Mouse (Mus musculus) forebrain, embryonic 10.5 days (tissue): ENCODE measurements at regions not wholly inside any gene's neighbourhood (a gene's known extent, or its start where the extent isn't known, plus 50 kb on each side); places are given as distances from the start of the nearest gene placed in this dataset.

ENCODE experiments used
- DNase-seq: peaks from one replicate; pipeline ENCODE4 v3.0.0-alpha.2; 2017; ENCODE audit warnings: low spot score; ENCODE audit errors: extremely low spot score
- H3K27ac ChIP-seq: fragments of 300-500 bp; sonication (generic); 2 replicates; pipeline ENCODE4 v1.5.1; 2016; ENCODE audit warnings: mild to moderate bottlenecking
- H3K27me3 ChIP-seq: fragments of 300-500 bp; sonication (generic); 2 replicates; pipeline ENCODE4 v1.6.1; 2016; ENCODE audit warnings: mild to moderate bottlenecking; ENCODE audit not compliant: poor library complexity, severe bottlenecking
- H3K36me3 ChIP-seq: fragments of 300-500 bp; sonication (generic); replicated peaks from 2 replicates; pipeline ENCODE4 v1.6.1; 2016; ENCODE audit warnings: mild to moderate bottlenecking, moderate library complexity
- H3K4me1 ChIP-seq: fragments of 300-500 bp; sonication (generic); 2 replicates; pipeline ENCODE4 v1.6.1; 2016
- H3K4me3 ChIP-seq: fragments of 300-500 bp; sonication (generic); 2 replicates; pipeline ENCODE4 v1.5.1; 2016; ENCODE audit warnings: mild to moderate bottlenecking, moderate library complexity
- H3K9me3 ChIP-seq: fragments of 300-500 bp; sonication (generic); 2 replicates; pipeline ENCODE4 v1.6.1; 2016; ENCODE audit warnings: mild to moderate bottlenecking, moderate library complexity
- WGBS: fragments of 180-500 bp; shearing (Covaris S2); methylation state at CpG from one replicate; pipeline ENCODE4 v1.1.7; 2016; 5-methylcytosine and 5-hydroxymethylcytosine counted together

- Histone ChIP-seq H3K9me3 (peaks cover 43% of the 10 kb centered on the region), H3K4me3 (no peak overlapping the region), H3K36me3 (no peaks in the 10 kb centered on the region), H3K27me3 (no peaks in the 10 kb centered on the region), H3K4me1 (no peaks in the 10 kb centered on the region), H3K27ac (no peak overlapping the region)
- no peak for DNase-seq
- WGBS, result 89% methylated on average over 11 of the region's 11 CpGs
Measured at GRCm38 (mm10) chr1:34930571-34930970, 80.8 kb downstream of the Plekhb2 start.

DNA sequence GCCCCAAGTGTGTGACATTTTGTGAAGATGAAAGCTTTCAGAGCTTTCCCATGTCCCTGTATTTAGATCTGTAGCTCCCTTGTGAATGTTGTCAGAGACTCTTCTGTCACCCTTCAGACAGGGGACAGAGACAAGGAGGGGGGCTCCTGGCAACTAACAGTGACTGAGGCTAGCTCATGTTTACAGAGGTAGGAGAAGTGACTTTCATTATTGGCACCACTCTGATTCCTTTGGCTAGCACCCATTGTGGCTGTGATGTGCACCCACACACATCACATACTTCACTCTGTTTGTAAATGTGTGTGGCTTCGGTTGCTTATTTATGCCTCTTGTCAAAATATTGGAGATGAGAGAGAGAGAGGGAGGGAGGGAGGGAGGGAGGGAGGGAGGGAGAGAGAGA, 93.4 kb downstream of the Plekhb2 start:
- 100% methylated on average over 1 of the region's 1 CpGs for WGBS
- no peaks in the 10 kb centered on the region for H3K36me3 ChIP-seq
- no peaks in the 10 kb centered on the region for H3K9me3 ChIP-seq
- no peak overlapping the region for H3K27ac ChIP-seq
- H3K27me3 ChIP-seq, result no peaks in the 10 kb centered on the region
- DNase-seq, result no peak
- H3K4me3 ChIP-seq, result no peak overlapping the region
- no peaks in the 10 kb centered on the region for H3K4me1 ChIP-seq

GRCm38 (mm10) chr1:34961633-34962507, 112.1 kb downstream of the Plekhb2 start:
- Histone ChIP-seq H3K36me3 (no peaks in the 10 kb centered on the region), H3K9me3 (no peaks in the 10 kb centered on the region), H3K27me3 (no peaks in the 10 kb centered on the region), H3K4me1 (no peaks in the 10 kb centered on the region), H3K27ac (no peak overlapping the region), H3K4me3 (no peak overlapping the region)
- no peak for DNase-seq
- WGBS, result 86% methylated on average over 19 of the region's 19 CpGs

GRCm38 (mm10) chr1:34962508-34962885, 112.7 kb downstream of the Plekhb2 start:
- Histone ChIP-seq H3K4me3 (no peak overlapping the region), H3K36me3 (no peaks in the 10 kb centered on the region), H3K4me1 (no peaks in the 10 kb centered on the region), H3K27ac (no peak overlapping the region), H3K27me3 (no peaks in the 10 kb centered on the region), H3K9me3 (no peaks in the 10 kb centered on the region)
- DNase-seq, result no peak
- WGBS, result 81% methylated on average over 6 of the region's 6 CpGs

GRCm38 (mm10) chr1:34974801-34975200, 125.0 kb downstream of the Plekhb2 start:
- no peak for DNase-seq
- no peak overlapping the region for H3K4me3 ChIP-seq
- WGBS, result 86% methylated on average over 6 of the region's 6 CpGs
- H3K27me3 ChIP-seq, result no peaks in the 10 kb centered on the region
- H3K27ac ChIP-seq, result no peak overlapping the region
- no peaks in the 10 kb centered on the region for H3K4me1 ChIP-seq
- H3K9me3 ChIP-seq, result peaks cover 16% of the 10 kb centered on the region
- H3K36me3 ChIP-seq, result no peaks in the 10 kb centered on the region

- WGBS, result 91% methylated on average over 10 of the region's 10 CpGs
- Histone ChIP-seq H3K4me1 (no peaks in the 10 kb centered on the region), H3K9me3 (peaks cover 16% of the 10 kb centered on the region), H3K36me3 (no peaks in the 10 kb centered on the region), H3K27me3 (no peaks in the 10 kb centered on the region), H3K27ac (no peak overlapping the region), H3K4me3 (no peak overlapping the region)
- no peak for DNase-seq
Measured at GRCm38 (mm10) chr1:34978156-34978555, 128.4 kb downstream of the Plekhb2 start.

- 81% methylated on average over 3 of the region's 3 CpGs for WGBS
- Histone ChIP-seq H3K4me1 (no peaks in the 10 kb centered on the region), H3K4me3 (no peak overlapping the region), H3K27me3 (no peaks in the 10 kb centered on the region), H3K27ac (no peak overlapping the region), H3K36me3 (no peaks in the 10 kb centered on the region), H3K9me3 (peaks cover 16% of the 10 kb centered on the region)
- DNase-seq, result no peak
Measured at GRCm38 (mm10) chr1:34979350-34979749, 129.6 kb downstream of the Plekhb2 start.

GRCm38 (mm10) chr1:34981934-34982333, 132.2 kb downstream of the Plekhb2 start:
- 92% methylated on average over 2 of the region's 2 CpGs for WGBS
- H3K4me3 ChIP-seq, result no peak overlapping the region

DNA sequence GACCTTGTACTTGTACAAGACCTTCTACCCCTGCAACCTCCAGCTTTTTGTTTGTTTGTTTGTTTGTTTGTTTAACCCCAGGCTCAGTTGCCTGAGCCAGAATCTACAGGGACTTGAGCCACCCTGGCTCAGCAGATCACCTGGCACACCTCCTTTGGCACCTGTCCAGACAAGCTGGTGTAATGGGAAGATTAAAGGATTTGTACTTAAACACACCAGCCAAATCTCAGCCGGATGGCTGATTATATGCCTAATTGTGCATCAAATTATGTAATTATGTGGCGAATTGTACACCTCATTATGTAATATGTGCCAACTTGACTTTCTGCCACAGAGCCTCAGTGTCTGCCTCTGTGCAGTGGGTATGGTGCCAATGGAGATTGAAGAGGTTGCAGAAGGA, 133.2 kb downstream of the Plekhb2 start:
- H3K9me3 ChIP-seq, result peaks cover 14% of the 10 kb centered on the region
- H3K36me3 ChIP-seq, result no peaks in the 10 kb centered on the region
- no peak overlapping the region for H3K4me3 ChIP-seq
- no peak for DNase-seq
- 80% methylated on average over 2 of the region's 2 CpGs for WGBS
- no peak overlapping the region for H3K27ac ChIP-seq
- no peaks in the 10 kb centered on the region for H3K4me1 ChIP-seq
- no peaks in the 10 kb centered on the region for H3K27me3 ChIP-seq

More at GRCm38 (mm10) chr1:34981934-34982333, 132.2 kb downstream of the Plekhb2 start:
- Histone ChIP-seq H3K27ac (no peak overlapping the region), H3K27me3 (no peaks in the 10 kb centered on the region), H3K4me1 (no peaks in the 10 kb centered on the region), H3K9me3 (peaks cover 16% of the 10 kb centered on the region), H3K36me3 (no peaks in the 10 kb centered on the region)
- no peak for DNase-seq

DNA sequence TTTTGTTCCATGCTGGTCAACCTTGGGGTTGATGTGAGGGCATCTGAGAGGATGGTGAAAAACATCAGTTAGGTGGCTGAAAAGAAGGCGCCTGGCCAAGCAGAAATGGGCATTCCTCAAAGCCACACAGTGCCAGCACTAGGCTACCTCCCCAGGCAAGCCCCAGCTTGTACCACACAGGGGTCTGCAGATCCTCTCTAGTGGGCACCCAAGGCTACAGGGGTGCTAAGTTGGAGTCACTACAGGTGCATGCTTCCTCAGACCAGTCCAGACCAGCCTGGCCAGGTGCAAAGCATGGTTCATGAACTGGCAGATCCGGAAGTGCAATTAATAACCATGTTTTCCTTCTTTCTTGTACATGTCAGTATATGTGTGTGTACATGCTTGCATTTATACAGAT, 137.1 kb downstream of the Plekhb2 start:
- H3K4me1 ChIP-seq, result no peaks in the 10 kb centered on the region
- no peak overlapping the region for H3K4me3 ChIP-seq
- no peaks in the 10 kb centered on the region for H3K27me3 ChIP-seq
- WGBS, result 88% methylated on average over 2 of the region's 2 CpGs
- H3K27ac ChIP-seq, result no peak overlapping the region
- DNase-seq, result no peak
- no peaks in the 10 kb centered on the region for H3K9me3 ChIP-seq
- no peaks in the 10 kb centered on the region for H3K36me3 ChIP-seq

DNA sequence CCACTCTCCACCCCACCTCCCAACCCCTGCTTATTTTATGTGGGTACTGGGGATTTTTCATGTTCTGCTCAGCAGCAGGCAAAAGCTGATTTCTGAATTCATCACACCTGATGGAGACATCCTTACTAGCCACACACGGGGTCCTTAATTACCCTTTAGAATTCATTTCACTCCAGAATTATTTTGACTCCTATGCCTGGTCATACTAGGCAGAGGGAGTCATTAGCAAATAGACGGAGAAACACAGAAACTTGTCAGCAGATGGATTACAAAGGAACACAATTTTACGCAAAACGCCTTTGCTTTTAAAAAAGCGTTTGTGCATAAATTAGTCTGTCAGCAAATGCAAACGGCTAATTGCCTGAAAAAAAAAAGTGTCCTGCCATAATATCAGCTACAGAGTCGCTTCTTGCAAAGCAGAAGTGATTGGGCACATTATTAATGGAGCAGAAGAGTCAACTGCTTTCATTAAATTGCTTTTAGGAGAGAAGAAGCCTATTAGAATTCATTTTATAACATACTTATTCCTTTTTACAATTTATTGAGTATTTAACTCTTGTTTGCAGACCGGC, 138.0 kb downstream of the Plekhb2 start:
- H3K36me3 ChIP-seq, result no peaks in the 10 kb centered on the region
- DNase-seq, result no peak
- no peaks in the 10 kb centered on the region for H3K27me3 ChIP-seq
- no peak overlapping the region for H3K4me3 ChIP-seq
- no peaks in the 10 kb centered on the region for H3K9me3 ChIP-seq
- H3K27ac ChIP-seq, result no peak overlapping the region
- WGBS, result 81% methylated on average over 8 of the region's 8 CpGs
- no peaks in the 10 kb centered on the region for H3K4me1 ChIP-seq

GRCm38 (mm10) chr1:34988225-34988624, 138.4 kb downstream of the Plekhb2 start:
- DNase-seq, result no peak
- WGBS, result 83% methylated on average over 7 of the region's 7 CpGs
- H3K9me3 ChIP-seq, result no peaks in the 10 kb centered on the region
- H3K27me3 ChIP-seq, result no peaks in the 10 kb centered on the region
- no peak overlapping the region for H3K4me3 ChIP-seq
- no peaks in the 10 kb centered on the region for H3K4me1 ChIP-seq
- no peak overlapping the region for H3K27ac ChIP-seq
- H3K36me3 ChIP-seq, result no peaks in the 10 kb centered on the region

DNA sequence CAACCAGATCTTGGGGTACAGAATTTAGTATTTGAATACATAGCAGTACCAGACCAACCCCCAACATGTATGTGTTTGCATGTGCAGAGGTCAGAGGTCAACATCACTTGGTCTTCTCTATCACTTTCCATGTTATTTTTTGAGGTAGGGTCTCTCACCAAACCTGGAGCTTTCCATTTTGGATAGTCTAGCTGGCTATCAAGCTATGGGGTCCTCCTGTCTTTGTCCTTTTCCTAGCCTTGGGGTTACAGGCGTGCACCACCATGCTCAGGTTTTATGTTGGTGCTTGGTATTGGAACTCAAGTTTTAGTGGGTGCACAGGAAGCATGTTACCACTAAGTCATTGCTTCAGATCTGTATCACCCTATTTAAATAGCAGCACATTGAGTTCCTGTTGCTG, 151.0 kb downstream of the Plekhb2 start:
- no peak for DNase-seq
- Histone ChIP-seq H3K36me3 (no peaks in the 10 kb centered on the region), H3K9me3 (no peaks in the 10 kb centered on the region), H3K4me3 (no peak overlapping the region), H3K4me1 (no peaks in the 10 kb centered on the region), H3K27me3 (no peaks in the 10 kb centered on the region), H3K27ac (no peak overlapping the region)
- 92% methylated on average over 1 of the region's 1 CpGs for WGBS
